Mouse (Mus musculus): ENCODE results near the gene Cabcoco1.

The Cabcoco1 gene

GRCm38 (mm10) chr10:68541139-68541942 is at the start of gene Cabcoco1:
Gene Cabcoco1 (minus strand): TSS chr10:68541896.
- DNase-seq: no peak

GRCm38 (mm10) chr10:68589530-68590252 is 48.0 kb upstream of the Cabcoco1 start:
- DNase-seq: no peak

GRCm38 (mm10) chr10:68587416-68588040 is 45.8 kb upstream of the Cabcoco1 start:
- no peak for DNase-seq

- no peak for DNase-seq
These were observed 35.6 kb upstream of the Cabcoco1 start for GRCm38 (mm10) chr10:68577321-68577720.

- no peak for DNase-seq
These were observed 26.5 kb upstream of the Cabcoco1 start for GRCm38 (mm10) chr10:68568172-68568571.

- no peak for DNase-seq
These were observed 20.6 kb upstream of the Cabcoco1 start for GRCm38 (mm10) chr10:68562344-68562743.

- no peak for DNase-seq
These were observed 17.1 kb upstream of the Cabcoco1 start for GRCm38 (mm10) chr10:68558828-68559219.

GRCm38 (mm10) chr10:68558105-68558827 is 16.6 kb upstream of the Cabcoco1 start:
- DNase-seq: no peak

GRCm38 (mm10) chr10:68553677-68554076 is 12.0 kb upstream of the Cabcoco1 start:
- DNase-seq: no peak

GRCm38 (mm10) chr10:68552556-68552955 is 10.9 kb upstream of the Cabcoco1 start:
- DNase-seq: no peak

- DNase-seq: no peak
These were observed 9.6 kb upstream of the Cabcoco1 start for GRCm38 (mm10) chr10:68551316-68551715.

- DNase-seq: no peak
These were observed 9.1 kb upstream of the Cabcoco1 start for GRCm38 (mm10) chr10:68550668-68551267.

GRCm38 (mm10) chr10:68543107-68543506 is 1.4 kb upstream of the Cabcoco1 start:
- no peak for DNase-seq

- no peak for DNase-seq
These were observed 286 bp upstream of the Cabcoco1 start for GRCm38 (mm10) chr10:68541943-68542420.

GRCm38 (mm10) chr10:68540612-68541011 is 1.1 kb downstream of the Cabcoco1 start:
- no peak for DNase-seq

- DNase-seq: no peak
These were observed 4.3 kb downstream of the Cabcoco1 start for GRCm38 (mm10) chr10:68537261-68537950.

- no peak for DNase-seq
These were observed 12.2 kb downstream of the Cabcoco1 start for GRCm38 (mm10) chr10:68529364-68530049.

GRCm38 (mm10) chr10:68528958-68529357 is 12.7 kb downstream of the Cabcoco1 start:
- no peak for DNase-seq

- no peak for DNase-seq
These were observed 19.6 kb downstream of the Cabcoco1 start for GRCm38 (mm10) chr10:68522106-68522505.

- DNase-seq: no peak
These were observed 29.2 kb downstream of the Cabcoco1 start for GRCm38 (mm10) chr10:68512433-68513019.

- DNase-seq: no peak
These were observed 34.0 kb downstream of the Cabcoco1 start for GRCm38 (mm10) chr10:68507741-68508140.
